Mouse (Mus musculus): Measurements from ENCODE around the gene Ccl9. TPM values are rescaled to one million over a fixed set of nuclear protein-coding genes. Genes with fewer than 3 reads are reported as not detected.

Gene Ccl9
- total RNA-seq (2021): 1 to 10 TPM; 3.9 to 5.1 TPM

- no peak for DNase-seq (ENCODE audit: extremely low spot score in 1 of 2, low spot score in 1 of 2)
Observed at GRCm38 (mm10) chr11:83578186-83578760, at the start of gene Ccl9. TSS of gene Ccl9 (minus strand) at chr11:83578636.

GRCm38 (mm10) chr11:83623586-83623985 lies 45.1 kb upstream of the Ccl9 start:
- DNase-seq (ENCODE audit: extremely low spot score in 1 of 2, low spot score in 1 of 2): no peak

DNA sequence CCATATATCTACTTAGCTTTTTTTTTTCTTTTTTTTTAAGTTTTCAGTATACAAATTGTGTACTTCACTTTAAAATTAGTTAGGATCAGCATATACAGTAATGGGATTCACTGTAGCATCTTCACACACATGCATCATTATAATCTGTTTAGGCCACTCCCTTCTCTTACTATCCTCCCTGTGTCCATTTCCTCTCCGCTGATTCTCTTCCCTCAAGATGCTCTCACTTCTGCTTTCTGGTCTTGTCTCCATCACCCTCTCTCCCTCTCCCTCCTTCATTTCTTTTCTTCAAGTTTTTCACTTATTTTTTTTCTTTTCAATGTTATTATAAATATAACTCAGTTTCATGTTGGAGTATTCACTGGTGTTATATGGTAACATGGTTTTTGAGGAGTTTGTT lies 40.6 kb upstream of the Ccl9 start:
- no peak for DNase-seq (ENCODE audit: extremely low spot score in 1 of 2, low spot score in 1 of 2)

GRCm38 (mm10) chr11:83618238-83618637 lies 39.8 kb upstream of the Ccl9 start:
- no peak for DNase-seq (ENCODE audit: extremely low spot score in 1 of 2, low spot score in 1 of 2)

DNA sequence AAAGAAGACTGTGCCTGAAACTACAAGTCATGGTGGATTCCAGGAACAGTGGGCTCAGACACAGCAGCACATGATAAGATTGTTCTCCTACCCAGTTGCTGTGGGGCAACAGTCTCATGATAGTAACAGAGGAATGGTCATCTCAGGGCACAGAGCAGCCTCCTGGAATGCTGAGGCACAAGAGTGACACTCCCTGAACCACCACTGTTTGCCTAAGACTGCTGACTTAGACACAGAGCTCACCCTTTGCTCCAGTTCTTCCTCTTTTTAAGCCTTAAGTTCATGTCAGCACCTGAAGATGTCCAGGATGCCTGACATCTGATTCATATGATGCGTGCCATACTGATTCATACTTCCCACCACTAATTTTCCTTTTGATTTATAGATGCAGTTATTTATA lies 38.1 kb upstream of the Ccl9 start:
- DNase-seq (ENCODE audit: extremely low spot score in 1 of 2, low spot score in 1 of 2): no peak

- no peak for DNase-seq (ENCODE audit: extremely low spot score in 1 of 2, low spot score in 1 of 2)
Observed at GRCm38 (mm10) chr11:83610900-83611299, 32.5 kb upstream of the Ccl9 start.

- DNase-seq (ENCODE audit: extremely low spot score in 1 of 2, low spot score in 1 of 2): no peak
Observed at GRCm38 (mm10) chr11:83606396-83606795, 28.0 kb upstream of the Ccl9 start.

DNA sequence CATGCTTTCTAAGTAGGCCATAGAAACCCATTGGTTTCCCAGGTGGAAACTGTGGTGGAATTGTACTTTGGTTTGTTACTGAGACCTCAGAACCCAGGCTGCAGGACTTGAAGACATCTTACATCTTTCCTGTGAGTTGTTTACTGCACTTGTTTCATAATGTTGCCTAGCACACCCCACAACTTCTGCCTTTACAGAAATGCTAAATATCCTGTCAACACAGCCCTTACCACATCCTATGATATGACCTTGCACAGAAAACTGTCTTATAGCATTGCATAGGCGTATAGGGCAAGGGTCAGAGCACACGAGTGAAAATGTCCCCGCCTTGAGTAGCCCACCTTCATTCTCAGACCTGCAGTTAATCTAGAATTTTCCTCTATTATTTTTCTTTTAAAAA lies 27.1 kb upstream of the Ccl9 start:
- no peak for DNase-seq (ENCODE audit: extremely low spot score in 1 of 2, low spot score in 1 of 2)

DNA sequence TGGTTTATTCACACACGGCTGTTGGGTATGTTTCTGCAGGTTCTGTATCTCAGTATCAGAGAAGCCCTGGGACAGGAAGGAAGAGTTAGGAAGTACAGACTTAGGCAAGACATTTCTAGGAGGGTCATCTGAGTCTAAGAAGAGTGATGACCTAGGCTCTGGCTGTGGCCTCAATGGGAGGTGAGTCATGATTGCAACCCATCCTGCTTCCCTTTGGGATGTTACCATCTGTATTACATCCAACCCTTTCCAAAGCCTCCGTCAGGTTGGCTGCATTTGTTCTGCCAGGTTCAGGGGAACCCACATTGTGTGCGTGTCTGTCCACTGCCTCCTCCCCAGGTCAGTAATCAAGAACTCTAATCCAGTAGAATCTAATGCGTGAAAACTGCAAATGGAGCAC lies 26.3 kb upstream of the Ccl9 start:
- DNase-seq (ENCODE audit: extremely low spot score in 1 of 2, low spot score in 1 of 2): no peak

GRCm38 (mm10) chr11:83603399-83603798 lies 25.0 kb upstream of the Ccl9 start:
- DNase-seq (ENCODE audit: extremely low spot score in 1 of 2, low spot score in 1 of 2): no peak

DNA sequence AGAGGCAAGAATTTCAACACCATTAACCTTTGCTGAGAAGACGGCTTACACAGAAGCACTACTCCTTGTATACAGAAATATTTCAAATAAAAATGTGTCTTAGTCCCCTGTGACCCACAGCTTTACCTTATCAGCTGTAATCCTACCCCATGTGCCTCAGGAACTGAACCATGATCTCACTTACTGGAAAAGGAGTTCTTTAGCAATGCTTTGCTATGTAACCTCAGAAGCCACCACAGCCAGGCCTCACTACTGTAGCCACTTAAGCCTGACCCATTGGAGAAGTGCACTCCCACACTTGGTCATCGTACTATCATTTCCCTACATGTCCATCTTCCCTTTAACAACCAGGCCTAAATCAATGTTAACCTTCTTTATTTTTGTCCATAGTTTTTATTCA lies 22.1 kb upstream of the Ccl9 start:
- no peak for DNase-seq (ENCODE audit: extremely low spot score in 1 of 2, low spot score in 1 of 2)

DNA sequence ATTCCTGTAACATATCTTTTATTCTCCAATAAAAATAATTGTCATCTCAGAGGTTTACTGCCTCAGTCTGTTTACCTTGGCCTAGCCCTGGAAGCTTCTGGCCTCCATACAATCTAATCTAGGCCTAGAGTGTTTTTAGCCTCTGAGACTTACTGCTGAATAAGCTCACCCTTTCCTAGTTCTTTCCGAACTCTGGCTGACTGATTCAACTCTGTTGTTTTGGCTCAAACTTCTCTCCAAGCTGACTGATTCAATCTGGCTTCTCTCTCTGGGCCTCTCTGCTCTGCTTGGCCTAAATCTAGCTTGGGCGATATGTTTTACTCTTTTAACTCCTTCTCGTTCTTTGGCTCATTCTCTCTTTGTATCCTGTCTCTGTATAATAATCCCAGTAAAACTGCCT lies 20.6 kb upstream of the Ccl9 start:
- DNase-seq (ENCODE audit: extremely low spot score in 1 of 2, low spot score in 1 of 2): no peak

DNA sequence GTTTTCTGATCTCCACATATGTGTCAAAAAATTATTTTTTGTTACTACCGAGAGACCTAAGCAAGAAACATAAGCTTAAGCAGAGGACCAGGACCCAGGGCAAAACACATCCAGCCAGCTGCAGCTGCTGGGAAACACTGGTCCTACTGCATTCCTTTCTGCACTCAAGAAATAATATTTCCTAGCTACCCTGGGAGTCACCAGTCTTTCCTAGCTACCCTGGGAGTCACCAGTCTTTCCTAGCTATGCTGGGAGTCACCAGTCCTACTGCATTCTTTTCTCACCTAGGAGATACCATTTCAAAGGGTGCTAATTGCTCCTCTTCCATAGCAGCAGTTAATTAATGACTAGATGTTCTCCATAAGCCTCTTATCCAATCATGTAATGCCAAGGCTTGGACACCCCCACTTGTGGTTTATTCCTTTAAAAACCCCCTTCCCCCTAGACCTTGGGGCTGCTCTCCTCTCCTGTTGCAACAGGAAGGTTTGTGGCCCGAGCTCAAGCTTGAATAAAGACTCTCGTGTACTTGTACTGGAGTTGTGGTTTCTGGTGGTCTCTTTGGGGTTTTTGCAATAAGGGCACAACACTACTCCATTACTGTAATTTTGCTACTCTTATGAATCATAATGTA lies 19.9 kb upstream of the Ccl9 start:
- DNase-seq (ENCODE audit: extremely low spot score in 1 of 2, low spot score in 1 of 2): no peak

DNA sequence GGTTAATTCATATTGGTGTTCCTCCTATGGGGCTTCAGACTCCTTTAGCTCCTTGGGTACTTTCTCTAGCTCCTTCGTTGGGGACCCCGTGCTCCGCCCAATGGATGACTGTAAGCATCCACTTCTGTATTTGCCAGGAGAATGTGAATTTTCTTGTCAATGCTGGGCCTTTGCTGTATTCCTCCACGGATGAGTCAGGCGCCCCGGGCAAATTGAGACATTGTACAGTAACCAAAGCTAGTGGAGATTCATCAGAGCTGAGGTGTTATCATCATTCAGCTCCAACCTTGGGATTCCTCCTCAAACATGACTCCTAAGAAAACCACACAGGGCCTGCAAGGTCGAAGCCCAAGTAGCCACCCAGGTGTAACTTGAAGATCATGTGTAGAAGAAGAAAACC lies 19.4 kb upstream of the Ccl9 start:
- no peak for DNase-seq (ENCODE audit: extremely low spot score in 1 of 2, low spot score in 1 of 2)

DNA sequence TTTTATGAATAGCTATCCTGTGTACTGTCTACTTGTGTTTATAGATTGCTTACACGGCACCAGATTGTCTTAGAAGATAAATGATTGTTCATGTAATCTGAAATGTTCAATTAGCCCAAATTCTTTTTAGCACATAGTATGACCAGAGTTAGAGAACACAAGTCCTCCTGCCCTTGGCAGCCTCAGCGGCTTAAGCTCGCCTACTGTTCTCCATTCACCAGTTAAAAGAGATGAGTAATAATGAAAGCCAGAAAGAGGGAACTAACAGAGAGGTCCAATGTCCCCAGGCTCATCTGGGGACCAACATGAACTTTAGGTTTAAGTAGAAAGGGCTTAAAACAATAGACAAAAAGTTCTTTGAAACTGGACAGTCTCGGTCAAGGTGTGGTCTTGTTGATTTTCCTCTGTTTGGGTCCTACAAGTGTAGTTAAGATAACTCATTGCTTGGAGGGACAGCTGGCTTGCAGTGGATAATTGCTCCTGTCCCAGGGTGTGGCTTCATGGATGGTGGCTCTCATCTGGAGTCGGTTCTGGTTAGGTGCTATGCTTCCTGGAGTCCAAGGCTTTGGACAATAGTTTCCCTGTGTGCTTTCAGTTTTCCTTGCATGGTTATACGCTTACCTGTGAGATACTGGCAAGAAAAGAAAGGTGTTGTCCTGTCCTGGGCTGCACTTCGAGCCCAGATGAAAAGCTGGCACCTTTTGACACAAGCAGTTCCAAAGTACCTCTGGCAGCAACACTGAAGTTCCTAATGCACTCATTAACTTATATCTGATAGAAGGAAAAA lies 17.4 kb upstream of the Ccl9 start:
- DNase-seq (ENCODE audit: extremely low spot score in 1 of 2, low spot score in 1 of 2): no peak

DNA sequence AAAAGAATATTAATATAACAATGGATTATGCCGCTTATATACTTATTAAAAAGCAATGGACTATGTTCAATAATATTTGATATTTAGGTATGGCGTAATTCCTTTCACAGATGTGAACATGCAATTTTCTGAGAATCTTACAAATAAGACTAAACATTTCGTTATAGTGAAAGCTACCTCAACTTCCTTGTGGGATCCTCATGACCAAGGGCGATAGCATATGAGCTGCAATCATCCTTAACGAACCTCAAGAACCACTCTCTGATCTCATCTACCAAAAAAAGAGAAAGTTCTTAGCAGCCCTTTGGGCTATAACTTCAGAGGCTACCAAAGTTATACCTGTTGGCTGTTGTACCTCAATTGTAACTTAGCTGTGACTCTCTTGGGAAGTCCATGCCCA lies 15.0 kb upstream of the Ccl9 start:
- DNase-seq (ENCODE audit: extremely low spot score in 1 of 2, low spot score in 1 of 2): no peak

DNA sequence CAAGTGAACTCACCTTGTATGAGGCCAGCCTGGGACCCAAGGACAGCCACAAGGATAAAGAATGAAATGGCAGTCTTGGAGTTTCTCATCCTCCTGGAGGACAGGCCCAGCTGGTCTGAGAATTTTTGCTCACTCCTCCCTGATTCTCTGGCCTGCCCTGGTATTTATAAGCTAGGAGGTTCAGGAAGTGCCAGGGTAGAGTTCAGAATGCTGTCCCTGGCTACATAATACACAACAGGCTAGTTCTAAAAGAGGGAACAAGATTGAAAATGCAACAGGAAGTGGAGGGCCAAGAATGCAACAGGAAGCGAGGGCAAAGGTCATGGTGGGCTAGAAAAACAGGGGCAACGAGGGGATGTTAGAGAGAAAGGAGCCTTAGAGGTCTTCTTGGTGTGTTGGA lies 14.4 kb upstream of the Ccl9 start, which contains the start of gene Ccl6:
TSS of gene Ccl6 (minus strand) at position 235 of the 400 bp plus-strand sequence.
- DNase-seq (ENCODE audit: extremely low spot score in 1 of 2, low spot score in 1 of 2): no peak

DNA sequence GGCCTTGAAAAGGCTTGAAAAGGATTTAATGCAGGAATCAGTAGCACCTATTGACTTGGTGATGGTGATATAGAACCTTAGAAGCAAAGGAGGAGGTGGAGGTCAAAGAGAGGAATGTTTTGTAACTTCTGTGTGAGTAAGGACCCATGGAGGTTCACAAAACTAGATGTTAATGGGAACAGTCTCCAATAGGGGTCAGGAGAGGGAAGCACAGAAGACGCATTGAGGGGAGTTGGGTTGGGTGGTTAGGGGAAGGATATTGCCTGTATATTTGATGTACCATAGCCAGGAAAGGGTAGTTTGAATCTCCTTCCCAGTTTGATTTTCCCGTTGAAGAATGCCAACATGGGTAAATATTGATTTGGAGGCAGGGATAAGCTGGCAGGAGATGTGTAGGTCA lies 5.8 kb upstream of the Ccl9 start:
- no peak for DNase-seq (ENCODE audit: extremely low spot score in 1 of 2, low spot score in 1 of 2)

GRCm38 (mm10) chr11:83583450-83583754 lies 5.0 kb upstream of the Ccl9 start:
- no peak for DNase-seq (ENCODE audit: extremely low spot score in 1 of 2, low spot score in 1 of 2)

- DNase-seq (ENCODE audit: extremely low spot score in 1 of 2, low spot score in 1 of 2): no peak
Observed at GRCm38 (mm10) chr11:83582626-83583449, 4.4 kb upstream of the Ccl9 start.

Data from layer of hippocampus, postnatal 25 days (tissue).